Mouse (Mus musculus): Measurements from ENCODE around the gene Ankrd66.

GRCm38 (mm10) chr17:43558678-43559077, 15.2 kb upstream of the Ankrd66 start:
- TF ChIP-seq POLR2A (IDR thresholded peaks at IDR 0.05; ENCODE audit: low read depth, low read length) = no peak
- TF ChIP-seq CTCF (IDR thresholded peaks at IDR 0.05; ENCODE audit: extremely low read depth, insufficient read depth, insufficient read length, insufficient replicate concordance) = no peak

All from spleen, adult 2 months (tissue).